Mouse (Mus musculus): Measurements from ENCODE around the gene Cldn19. TPM values are rescaled to one million over a fixed set of nuclear protein-coding genes. Genes with fewer than 3 reads are reported as not detected.

The Cldn19 gene
- polyA plus RNA-seq, 1 experiment from 2014 or later, result 22.4 TPM

DNA sequence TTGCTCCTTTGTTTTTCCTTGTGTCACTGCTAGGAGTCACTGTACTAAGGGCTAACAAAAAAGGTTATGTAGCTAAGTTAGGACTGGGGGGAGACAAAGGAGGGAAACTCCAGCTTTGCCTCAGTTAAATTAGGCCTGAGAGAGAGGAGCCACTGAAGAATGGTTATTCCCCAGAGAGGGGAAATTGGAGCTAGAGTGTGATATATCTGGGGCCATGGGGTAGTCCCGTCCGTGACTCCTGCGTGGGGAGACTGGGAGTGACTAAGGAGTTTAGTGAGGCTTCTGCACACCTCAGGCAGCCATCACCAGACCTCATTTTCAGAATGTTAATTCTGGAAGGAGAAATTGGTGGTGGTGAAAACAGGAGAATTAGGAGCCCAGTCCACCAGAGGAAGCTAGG, 20.9 kb upstream of the Cldn19 start:
- Histone ChIP-seq H3K9me3 (ENCODE audit: low read length) (no peaks in the 10 kb centered on the region), H3K36me3 (ENCODE audit: insufficient read depth, low read length) (peaks cover 9% of the 10 kb centered on the region; the same call in 1 of the 2 replicates), H3K27ac (ENCODE audit: low read length) (no peak overlapping the region), H3K27me3 (ENCODE audit: insufficient read depth, low read length) (no peaks in the 10 kb centered on the region), H3K9ac (replicated peaks; ENCODE audit: low read length) (peak overlapping the region; percentile 30), H3K4me3 (ENCODE audit: low read length) (peak overlapping the region; percentile 95), H3K4me1 (ENCODE audit: insufficient read depth, low read length) (peaks cover 18% of the 10 kb centered on the region), H3K4me2 (replicated peaks; ENCODE audit: low read depth, low read length) (peak overlapping the region; percentile 93)
- ATAC-seq (ENCODE audit: low FRiP score, low TSS enrichment), result no peak
- 67% methylated on average over 3 of the region's 3 CpGs for WGBS

DNA sequence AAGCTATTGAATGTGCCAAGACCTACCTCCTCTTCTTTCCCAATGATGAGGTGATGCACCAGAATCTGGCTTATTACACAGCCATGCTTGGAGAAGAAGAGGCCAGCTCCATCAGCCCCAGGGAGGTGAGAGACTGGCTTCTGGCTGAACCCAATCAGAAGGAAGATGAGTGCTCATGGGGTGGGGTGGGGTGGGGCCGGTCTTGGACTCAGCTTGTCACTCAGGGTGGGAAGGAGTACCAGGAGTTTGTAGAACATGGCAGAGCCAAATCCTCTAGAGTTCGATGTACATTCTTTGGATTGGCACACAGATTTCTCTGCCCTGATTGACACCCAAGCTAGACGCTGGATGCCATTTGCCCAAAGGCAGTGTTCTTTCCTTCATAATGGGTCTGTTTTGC, 16.6 kb upstream of the Cldn19 start:
- WGBS, result 67% methylated on average over 3 of the region's 3 CpGs
- peaks cover 11% of the 10 kb centered on the region; the same call in 1 of the 2 replicates for H3K4me1 ChIP-seq (ENCODE audit: insufficient read depth, low read length)

DNA sequence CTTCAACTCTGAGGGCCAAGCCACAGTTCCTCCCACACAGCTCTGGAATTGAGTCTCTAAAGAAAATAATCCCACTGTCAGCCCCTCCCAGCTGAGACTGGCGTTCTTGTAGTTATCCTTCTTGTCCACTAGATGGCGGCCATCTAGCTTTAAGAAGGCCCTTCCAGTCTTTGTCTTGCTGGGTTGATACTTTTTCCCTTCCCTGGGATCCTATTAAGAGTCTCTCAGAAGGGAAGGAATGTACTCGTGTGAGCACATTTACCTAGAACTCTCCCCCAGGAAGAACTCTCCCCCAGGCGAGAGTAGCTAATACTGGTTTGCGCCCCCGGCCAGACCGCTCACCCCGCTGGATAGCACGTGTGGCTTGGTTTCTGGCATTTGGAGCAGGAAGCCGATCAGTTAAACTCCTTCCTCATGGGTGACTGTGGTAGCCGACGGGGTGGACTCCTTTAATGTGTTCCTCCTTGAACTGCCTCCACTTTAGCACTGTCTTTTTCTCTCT, 16.0 kb upstream of the Cldn19 start:
- 37% methylated on average over 12 of the region's 12 CpGs for WGBS
- no peak overlapping the region for H3K4me3 ChIP-seq (ENCODE audit: low read length)
- H3K4me1 ChIP-seq (ENCODE audit: insufficient read depth, low read length), result peaks cover 5% of the 10 kb centered on the region; the same call in 1 of the 2 replicates
- H3K27me3 ChIP-seq (ENCODE audit: insufficient read depth, low read length), result no peaks in the 10 kb centered on the region
- peaks cover 19% of the 10 kb centered on the region for H3K36me3 ChIP-seq (ENCODE audit: insufficient read depth, low read length)
- ATAC-seq (ENCODE audit: low FRiP score, low TSS enrichment), result peak; percentile 64; the same call in 1 of the 2 replicates
- peak overlapping the region; percentile 57; the same call in 1 of the 2 replicates for H3K9ac ChIP-seq (replicated peaks; ENCODE audit: low read length)
- H3K4me2 ChIP-seq (replicated peaks; ENCODE audit: low read depth, low read length), result peak overlapping the region; percentile 37; the same call in 1 of the 2 replicates
- peak overlapping the region; percentile 70 for H3K27ac ChIP-seq (ENCODE audit: low read length)
- no peaks in the 10 kb centered on the region for H3K9me3 ChIP-seq (ENCODE audit: low read length)

More for the DNA sequence above, 16.6 kb upstream of the Cldn19 start:
- H3K4me3 ChIP-seq (ENCODE audit: low read length), result no peak overlapping the region
- no peak for ATAC-seq (ENCODE audit: low FRiP score, low TSS enrichment)
- H3K4me2 ChIP-seq (replicated peaks; ENCODE audit: low read depth, low read length), result no peak overlapping the region
- H3K27ac ChIP-seq (ENCODE audit: low read length), result no peak overlapping the region
- peaks cover 19% of the 10 kb centered on the region for H3K36me3 ChIP-seq (ENCODE audit: insufficient read depth, low read length)
- H3K9me3 ChIP-seq (ENCODE audit: low read length), result no peaks in the 10 kb centered on the region
- H3K9ac ChIP-seq (replicated peaks; ENCODE audit: low read length), result no peak overlapping the region
- no peaks in the 10 kb centered on the region for H3K27me3 ChIP-seq (ENCODE audit: insufficient read depth, low read length)

DNA sequence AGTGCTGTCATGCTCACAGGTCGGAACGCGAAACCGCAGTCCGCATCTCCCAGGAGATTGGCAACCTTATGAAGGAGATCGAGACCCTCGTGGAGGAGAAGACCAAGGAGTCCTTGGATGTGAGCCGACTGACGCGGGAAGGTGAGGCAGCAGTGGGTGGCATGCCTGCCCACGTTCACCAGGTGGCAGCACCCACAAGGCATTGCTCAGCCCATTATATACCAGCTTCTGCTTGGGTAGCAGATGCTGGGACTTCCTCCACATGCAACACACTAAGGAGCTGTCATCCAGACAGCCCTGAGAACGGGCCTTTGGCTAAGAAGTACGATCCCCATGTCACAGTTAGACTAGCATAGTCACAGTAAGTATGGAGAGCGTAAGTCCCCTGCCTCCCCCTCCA, 13.6 kb upstream of the Cldn19 start:
- no peak for ATAC-seq (ENCODE audit: low FRiP score, low TSS enrichment)
- Histone ChIP-seq H3K36me3 (ENCODE audit: insufficient read depth, low read length) (peaks cover 21% of the 10 kb centered on the region), H3K27ac (ENCODE audit: low read length) (no peak overlapping the region)

DNA sequence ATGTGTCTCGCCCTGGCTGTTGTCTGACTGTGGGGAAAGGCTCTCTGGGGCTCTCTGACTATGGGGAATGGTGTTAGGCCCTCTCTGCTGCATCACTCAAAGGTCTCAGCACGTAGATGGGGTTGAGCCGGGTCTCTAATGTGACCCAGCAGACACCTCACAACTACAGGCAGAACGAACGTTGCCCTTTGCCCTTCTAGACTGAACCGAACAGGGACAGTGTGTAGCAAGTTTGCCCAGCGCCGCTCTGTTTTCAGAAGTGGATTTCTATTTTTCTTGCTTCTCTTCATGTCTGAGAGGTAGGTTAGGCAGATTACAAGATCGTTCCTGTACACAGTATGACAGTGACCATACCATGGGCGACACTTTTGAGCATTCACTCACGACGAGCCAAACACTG, 12.6 kb upstream of the Cldn19 start:
- Histone ChIP-seq H3K27ac (ENCODE audit: low read length) (no peak overlapping the region), H3K4me2 (replicated peaks; ENCODE audit: low read depth, low read length) (no peak overlapping the region), H3K36me3 (ENCODE audit: insufficient read depth, low read length) (peaks cover 23% of the 10 kb centered on the region), H3K27me3 (ENCODE audit: insufficient read depth, low read length) (no peaks in the 10 kb centered on the region), H3K9ac (replicated peaks; ENCODE audit: low read length) (no peak overlapping the region), H3K4me3 (ENCODE audit: low read length) (no peak overlapping the region), H3K9me3 (ENCODE audit: low read length) (no peaks in the 10 kb centered on the region), H3K4me1 (ENCODE audit: insufficient read depth, low read length) (peaks cover 5% of the 10 kb centered on the region; the same call in 1 of the 2 replicates)
- no peak for ATAC-seq (ENCODE audit: low FRiP score, low TSS enrichment)
- WGBS, result 92% methylated on average over 12 of the region's 12 CpGs

More for the DNA sequence above, 13.6 kb upstream of the Cldn19 start:
- Histone ChIP-seq H3K27me3 (ENCODE audit: insufficient read depth, low read length) (no peaks in the 10 kb centered on the region), H3K4me2 (replicated peaks; ENCODE audit: low read depth, low read length) (no peak overlapping the region), H3K4me3 (ENCODE audit: low read length) (no peak overlapping the region), H3K9me3 (ENCODE audit: low read length) (no peaks in the 10 kb centered on the region), H3K9ac (replicated peaks; ENCODE audit: low read length) (no peak overlapping the region), H3K4me1 (ENCODE audit: insufficient read depth, low read length) (0 out of 2 replicates have a peak, but pooled peaks cover 4% of the 10 kb centered on the region)
- 87% methylated on average over 14 of the region's 14 CpGs for WGBS

DNA sequence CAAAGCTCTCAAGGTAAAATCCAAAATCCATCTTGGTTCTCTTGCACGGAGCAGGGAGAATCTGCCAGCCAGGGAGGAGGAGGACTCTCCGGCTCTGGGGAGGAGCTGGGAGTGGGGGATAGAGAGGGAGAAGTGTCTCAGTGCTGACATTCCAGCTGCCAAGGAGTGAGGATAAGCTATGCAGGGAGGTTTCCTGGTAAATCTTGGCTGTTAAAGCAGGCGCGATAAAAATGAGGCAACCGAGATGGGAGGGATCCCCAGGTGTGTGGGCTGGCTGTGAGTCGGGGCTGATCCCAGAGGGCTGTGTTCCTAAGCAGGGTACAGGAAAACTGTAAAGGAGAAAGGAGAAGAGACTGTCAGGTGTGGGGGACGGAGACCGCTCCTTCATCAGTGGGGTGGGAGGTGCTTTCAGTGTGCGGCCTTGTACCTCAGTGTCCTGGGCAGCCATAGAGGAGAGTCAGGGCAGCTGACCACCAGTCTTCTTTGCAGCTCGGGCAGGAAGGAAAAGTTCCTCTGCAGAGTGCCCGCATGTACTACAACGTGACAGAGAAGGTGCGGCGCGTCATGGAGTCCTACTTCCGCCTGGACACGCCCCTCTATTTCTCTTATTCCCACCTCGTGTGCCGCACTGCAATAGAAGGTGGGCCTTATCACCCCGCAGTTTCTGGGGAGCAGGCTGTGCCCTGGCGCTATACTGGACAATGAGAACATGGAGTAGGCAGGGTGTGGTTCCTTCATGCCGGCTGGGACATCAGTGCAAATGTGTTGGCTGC, 10.6 kb upstream of the Cldn19 start:
- 80% methylated on average over 22 of the region's 22 CpGs for WGBS
- H3K4me1 ChIP-seq (ENCODE audit: insufficient read depth, low read length), result peaks cover 10% of the 10 kb centered on the region; the same call in 1 of the 2 replicates
- H3K4me2 ChIP-seq (replicated peaks; ENCODE audit: low read depth, low read length), result no peak overlapping the region
- H3K9me3 ChIP-seq (ENCODE audit: low read length), result no peaks in the 10 kb centered on the region
- H3K36me3 ChIP-seq (ENCODE audit: insufficient read depth, low read length), result peaks cover 26% of the 10 kb centered on the region
- no peak overlapping the region for H3K9ac ChIP-seq (replicated peaks; ENCODE audit: low read length)
- no peak for ATAC-seq (ENCODE audit: low FRiP score, low TSS enrichment)
- H3K4me3 ChIP-seq (ENCODE audit: low read length), result no peak overlapping the region
- H3K27ac ChIP-seq (ENCODE audit: low read length), result no peak overlapping the region
- H3K27me3 ChIP-seq (ENCODE audit: insufficient read depth, low read length), result no peaks in the 10 kb centered on the region

DNA sequence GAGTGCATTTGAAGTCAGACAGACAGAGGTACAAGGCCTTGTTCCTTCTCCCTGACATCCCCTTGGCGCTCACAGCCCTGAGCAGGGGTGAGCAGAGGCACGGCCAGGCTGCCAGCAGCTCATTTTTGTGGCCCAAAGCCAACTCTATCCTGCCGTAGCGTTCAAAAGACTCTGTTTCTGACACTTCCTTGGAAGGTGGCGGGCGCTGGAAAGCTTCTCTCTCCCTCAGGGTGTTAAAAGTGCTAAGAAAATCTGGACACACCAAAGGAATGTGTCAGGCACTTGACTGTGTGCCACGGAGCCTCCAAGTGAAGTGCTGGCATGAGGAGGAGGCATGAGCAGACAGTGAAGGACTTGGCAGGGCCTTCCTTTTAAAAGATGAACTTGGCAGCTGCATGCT, 9.7 kb upstream of the Cldn19 start:
- Histone ChIP-seq H3K27me3 (ENCODE audit: insufficient read depth, low read length) (no peaks in the 10 kb centered on the region), H3K4me1 (ENCODE audit: insufficient read depth, low read length) (peaks cover 10% of the 10 kb centered on the region; the same call in 1 of the 2 replicates), H3K36me3 (ENCODE audit: insufficient read depth, low read length) (peaks cover 26% of the 10 kb centered on the region), H3K9ac (replicated peaks; ENCODE audit: low read length) (no peak overlapping the region), H3K4me3 (ENCODE audit: low read length) (no peak overlapping the region), H3K27ac (ENCODE audit: low read length) (no peak overlapping the region), H3K4me2 (replicated peaks; ENCODE audit: low read depth, low read length) (no peak overlapping the region), H3K9me3 (ENCODE audit: low read length) (no peaks in the 10 kb centered on the region)
- 69% methylated on average over 7 of the region's 7 CpGs for WGBS
- ATAC-seq (ENCODE audit: low FRiP score, low TSS enrichment), result no peak

DNA sequence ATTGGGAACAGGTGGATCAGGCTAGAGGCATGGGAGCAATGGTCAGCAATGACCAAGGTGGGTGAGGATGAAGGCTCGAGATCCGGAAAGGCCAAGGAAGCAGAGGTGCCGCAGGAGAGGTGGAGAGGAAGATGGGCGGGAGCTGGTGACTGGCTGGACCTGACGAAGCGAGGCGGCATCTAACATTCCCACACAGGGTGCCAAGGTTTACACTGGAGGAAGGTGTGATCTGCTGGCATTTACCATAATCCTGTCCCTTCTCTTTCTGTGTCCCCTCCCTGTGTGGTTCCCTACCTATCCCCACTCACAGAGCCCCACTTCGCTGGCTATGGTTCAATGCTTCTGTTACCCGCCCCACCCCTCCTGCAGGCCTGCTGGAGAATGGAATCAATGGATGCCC, 9.3 kb upstream of the Cldn19 start:
- Histone ChIP-seq H3K4me3 (ENCODE audit: low read length) (no peak overlapping the region), H3K9ac (replicated peaks; ENCODE audit: low read length) (no peak overlapping the region), H3K4me1 (ENCODE audit: insufficient read depth, low read length) (peaks cover 10% of the 10 kb centered on the region; the same call in 1 of the 2 replicates), H3K4me2 (replicated peaks; ENCODE audit: low read depth, low read length) (no peak overlapping the region), H3K36me3 (ENCODE audit: insufficient read depth, low read length) (peaks cover 25% of the 10 kb centered on the region), H3K27ac (ENCODE audit: low read length) (no peak overlapping the region), H3K9me3 (ENCODE audit: low read length) (no peaks in the 10 kb centered on the region), H3K27me3 (ENCODE audit: insufficient read depth, low read length) (no peaks in the 10 kb centered on the region)
- ATAC-seq (ENCODE audit: low FRiP score, low TSS enrichment), result no peak
- WGBS, result 80% methylated on average over 9 of the region's 9 CpGs

DNA sequence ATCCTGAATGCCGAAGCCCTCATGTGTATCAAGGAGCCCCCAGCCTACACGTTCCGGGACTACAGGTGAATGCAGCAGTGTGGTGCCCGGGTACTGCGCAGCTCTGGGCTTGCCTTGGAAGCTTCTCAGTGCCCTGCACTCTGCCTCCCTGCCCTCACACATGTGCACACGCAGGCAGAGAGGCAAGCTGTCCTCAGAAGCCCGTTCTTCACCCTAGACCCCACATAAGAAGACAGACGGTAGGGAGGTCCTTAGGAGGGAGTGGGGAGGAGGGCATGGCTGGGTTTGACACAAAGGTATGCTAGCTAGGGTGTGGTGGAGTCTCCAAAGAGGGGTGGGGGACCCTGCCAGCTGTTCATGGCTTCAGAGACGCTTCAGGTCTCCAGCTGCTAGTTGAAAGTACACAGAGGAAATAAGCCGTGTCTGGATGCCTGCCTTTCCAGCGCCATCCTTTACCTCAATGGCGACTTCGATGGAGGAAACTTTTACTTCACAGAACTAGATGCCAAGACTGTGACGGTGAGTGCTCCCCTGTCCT, 8.5 kb upstream of the Cldn19 start:
- H3K4me2 ChIP-seq (replicated peaks; ENCODE audit: low read depth, low read length), result no peak overlapping the region
- ATAC-seq (ENCODE audit: low FRiP score, low TSS enrichment), result no peak
- 79% methylated on average over 14 of the region's 14 CpGs for WGBS

More for the DNA sequence above, 8.5 kb upstream of the Cldn19 start:
- Histone ChIP-seq H3K27ac (ENCODE audit: low read length) (no peak overlapping the region), H3K36me3 (ENCODE audit: insufficient read depth, low read length) (peaks cover 19% of the 10 kb centered on the region), H3K27me3 (ENCODE audit: insufficient read depth, low read length) (no peaks in the 10 kb centered on the region), H3K4me3 (ENCODE audit: low read length) (no peak overlapping the region), H3K9ac (replicated peaks; ENCODE audit: low read length) (no peak overlapping the region; the same call in 1 of the 2 replicates), H3K4me1 (ENCODE audit: insufficient read depth, low read length) (peaks cover 10% of the 10 kb centered on the region; the same call in 1 of the 2 replicates), H3K9me3 (ENCODE audit: low read length) (no peaks in the 10 kb centered on the region)

All from kidney, embryonic 16.5 days (tissue).